Mouse (Mus musculus): ENCODE data around the gene Smbd1.

Gene Smbd1

GRCm38 (mm10) chr16:32813362-32813761, 3.1 kb upstream of the Smbd1 start:
- DNase-seq (ENCODE audit: low spot score) = no peak

- DNase-seq (ENCODE audit: low spot score) = peak; percentile 80
Observed at GRCm38 (mm10) chr16:32812888-32813361, 2.6 kb upstream of the Smbd1 start.

GRCm38 (mm10) chr16:32807408-32808185, 2.7 kb downstream of the Smbd1 start:
- DNase-seq (ENCODE audit: low spot score) = no peak

- no peak for DNase-seq (ENCODE audit: low spot score)
Observed at GRCm38 (mm10) chr16:32805151-32805550, 5.1 kb downstream of the Smbd1 start.

- DNase-seq (ENCODE audit: low spot score) = no peak
Observed at GRCm38 (mm10) chr16:32803901-32804300, 6.4 kb downstream of the Smbd1 start.

- no peak for DNase-seq (ENCODE audit: low spot score)
Observed at GRCm38 (mm10) chr16:32803252-32803853, 6.9 kb downstream of the Smbd1 start.

- DNase-seq (ENCODE audit: low spot score) = no peak
Observed at GRCm38 (mm10) chr16:32797426-32797689, 12.9 kb downstream of the Smbd1 start, which contains the start of gene Muc20. Gene Muc20 (minus strand): TSS chr16:32797435.

- DNase-seq (ENCODE audit: low spot score) = no peak
Observed at GRCm38 (mm10) chr16:32796676-32797425, 13.4 kb downstream of the Smbd1 start.

- no peak for DNase-seq (ENCODE audit: low spot score)
Observed at GRCm38 (mm10) chr16:32795177-32795576, 15.1 kb downstream of the Smbd1 start.

GRCm38 (mm10) chr16:32790056-32790455, 20.2 kb downstream of the Smbd1 start:
- no peak for DNase-seq (ENCODE audit: low spot score)

GRCm38 (mm10) chr16:32784840-32785239, 25.4 kb downstream of the Smbd1 start:
- no peak for DNase-seq (ENCODE audit: low spot score)

- no peak for DNase-seq (ENCODE audit: low spot score)
Observed at GRCm38 (mm10) chr16:32783324-32784062, 26.8 kb downstream of the Smbd1 start.

- DNase-seq (ENCODE audit: low spot score) = no peak
Observed at GRCm38 (mm10) chr16:32778956-32779355, 31.3 kb downstream of the Smbd1 start.

GRCm38 (mm10) chr16:32776676-32777075, 33.6 kb downstream of the Smbd1 start:
- DNase-seq (ENCODE audit: low spot score) = no peak

- no peak for DNase-seq (ENCODE audit: low spot score)
Observed at GRCm38 (mm10) chr16:32766904-32767303, 43.4 kb downstream of the Smbd1 start.

- no peak for DNase-seq (ENCODE audit: low spot score)
Observed at GRCm38 (mm10) chr16:32764961-32765360, 45.3 kb downstream of the Smbd1 start.

- no peak for DNase-seq (ENCODE audit: low spot score)
Observed at GRCm38 (mm10) chr16:32764550-32764949, 45.7 kb downstream of the Smbd1 start.
